Mouse (Mus musculus): Measurements from ENCODE around the gene Palm2. TPM values are rescaled to one million over a fixed set of nuclear protein-coding genes. Genes with fewer than 3 reads are reported as not detected.

The Palm2 gene
- polyA plus RNA-seq, 2 experiments: 0.03 to 0.06 TPM

GRCm38 (mm10) chr4:57660470-57660869 lies 226.4 kb downstream of the Palm2 start:
- no peaks in the 10 kb centered on the region for H3K36me3 ChIP-seq (replicated peaks; ENCODE audit: control insufficient read depth, insufficient read depth, low read depth)
- H3K27me3 ChIP-seq (ENCODE audit: control insufficient read depth, insufficient read depth, low read length): no peaks in the 10 kb centered on the region
- H3K4me2 ChIP-seq (ENCODE audit: low read depth): no peak overlapping the region
- TF ChIP-seq CTCF (IDR thresholded peaks at IDR 0.05; ENCODE audit: low read depth) (no peak), EP300 (IDR thresholded peaks at IDR 0.05; ENCODE audit: low read depth) (no peak)
- no peak overlapping the region for H3K9ac ChIP-seq (replicated peaks)
- H3K27ac ChIP-seq: no peak overlapping the region
- no peak overlapping the region for H3K4me3 ChIP-seq (ENCODE audit: insufficient read depth in 1 of 2, low read depth in 2 of 2, low read length in 2 of 2)
- no peaks in the 10 kb centered on the region for H3K9me3 ChIP-seq (ENCODE audit: control insufficient read depth, low read length)
- no peaks in the 10 kb centered on the region for H3K4me1 ChIP-seq (replicated peaks; ENCODE audit: control insufficient read depth in 2 of 2, insufficient read depth in 2 of 2, low read length in 1 of 2)
- no peak for ATAC-seq (ENCODE audit: insufficient read depth)
- WGBS (ENCODE audit: insufficient replicate concordance): 24% methylated on average over 4 of the region's 4 CpGs
- no peak for DNase-seq (ENCODE audit: low read depth in 3 of 3, low spot score in 3 of 3)

- DNase-seq (ENCODE audit: low read depth in 3 of 3, low spot score in 3 of 3): no peak
- Histone ChIP-seq H3K4me3 (ENCODE audit: insufficient read depth in 1 of 2, low read depth in 2 of 2, low read length in 2 of 2) (no peak overlapping the region), H3K27me3 (ENCODE audit: control insufficient read depth, insufficient read depth, low read length) (no peaks in the 10 kb centered on the region), H3K4me1 (replicated peaks; ENCODE audit: control insufficient read depth in 2 of 2, insufficient read depth in 2 of 2, low read length in 1 of 2) (no peaks in the 10 kb centered on the region), H3K9me3 (ENCODE audit: control insufficient read depth, low read length) (no peaks in the 10 kb centered on the region), H3K36me3 (replicated peaks; ENCODE audit: control insufficient read depth, insufficient read depth, low read depth) (no peaks in the 10 kb centered on the region), H3K4me2 (ENCODE audit: low read depth) (no peak overlapping the region), H3K9ac (replicated peaks) (no peak overlapping the region), H3K27ac (no peak overlapping the region)
- 57% methylated on average over 3 of the region's 3 CpGs for WGBS (ENCODE audit: insufficient replicate concordance)
- no peak for TF ChIP-seq CTCF (IDR thresholded peaks at IDR 0.05; ENCODE audit: low read depth)
- no peak for TF ChIP-seq EP300 (IDR thresholded peaks at IDR 0.05; ENCODE audit: low read depth)
- no peak for ATAC-seq (ENCODE audit: insufficient read depth)
Measured at GRCm38 (mm10) chr4:57666101-57666500, 232.1 kb downstream of the Palm2 start.

GRCm38 (mm10) chr4:57670813-57671469 lies 236.9 kb downstream of the Palm2 start:
- no peak for TF ChIP-seq EP300 (IDR thresholded peaks at IDR 0.05; ENCODE audit: low read depth)
- no peak for TF ChIP-seq CTCF (IDR thresholded peaks at IDR 0.05; ENCODE audit: low read depth)
- no peak for ATAC-seq (ENCODE audit: insufficient read depth)

GRCm38 (mm10) chr4:57672541-57672940 lies 238.5 kb downstream of the Palm2 start:
- Histone ChIP-seq H3K27ac (no peak overlapping the region), H3K4me2 (ENCODE audit: low read depth) (no peak overlapping the region), H3K36me3 (replicated peaks; ENCODE audit: control insufficient read depth, insufficient read depth, low read depth) (no peaks in the 10 kb centered on the region), H3K4me3 (ENCODE audit: insufficient read depth in 1 of 2, low read depth in 2 of 2, low read length in 2 of 2) (no peak overlapping the region), H3K9me3 (ENCODE audit: control insufficient read depth, low read length) (no peaks in the 10 kb centered on the region), H3K4me1 (replicated peaks; ENCODE audit: control insufficient read depth in 2 of 2, insufficient read depth in 2 of 2, low read length in 1 of 2) (peaks cover 0 to 10% of the 10 kb centered on the region in 2 experiments; a peak in 2 of 4 replicates), H3K9ac (replicated peaks) (no peak overlapping the region), H3K27me3 (ENCODE audit: control insufficient read depth, insufficient read depth, low read length) (no peaks in the 10 kb centered on the region)
- DNase-seq (ENCODE audit: low read depth in 3 of 3, low spot score in 3 of 3) (no peak), ATAC-seq (ENCODE audit: insufficient read depth) (no peak)
- TF ChIP-seq EP300 (IDR thresholded peaks at IDR 0.05; ENCODE audit: low read depth) (no peak), CTCF (IDR thresholded peaks at IDR 0.05; ENCODE audit: low read depth) (no peak)
- 56% methylated on average over 4 of the region's 4 CpGs for WGBS (ENCODE audit: insufficient replicate concordance)

More at GRCm38 (mm10) chr4:57670813-57671469, 236.9 kb downstream of the Palm2 start:
- Histone ChIP-seq H3K4me2 (ENCODE audit: low read depth) (no peak overlapping the region), H3K9me3 (ENCODE audit: control insufficient read depth, low read length) (no peaks in the 10 kb centered on the region), H3K27me3 (ENCODE audit: control insufficient read depth, insufficient read depth, low read length) (no peaks in the 10 kb centered on the region), H3K36me3 (replicated peaks; ENCODE audit: control insufficient read depth, insufficient read depth, low read depth) (no peaks in the 10 kb centered on the region), H3K4me1 (replicated peaks; ENCODE audit: control insufficient read depth in 2 of 2, insufficient read depth in 2 of 2, low read length in 1 of 2) (peaks cover 0 to 10% of the 10 kb centered on the region in 2 experiments; a peak in 2 of 4 replicates), H3K9ac (replicated peaks) (no peak overlapping the region), H3K27ac (no peak overlapping the region), H3K4me3 (ENCODE audit: insufficient read depth in 1 of 2, low read depth in 2 of 2, low read length in 2 of 2) (no peak overlapping the region)
- DNase-seq (ENCODE audit: low read depth in 3 of 3, low spot score in 3 of 3): no peak
- WGBS (ENCODE audit: insufficient replicate concordance): 41% methylated on average over 7 of the region's 7 CpGs

- peak; percentile 95 for TF ChIP-seq CTCF (IDR thresholded peaks at IDR 0.05; ENCODE audit: low read depth)
- no peak for TF ChIP-seq EP300 (IDR thresholded peaks at IDR 0.05; ENCODE audit: low read depth)
- ATAC-seq (ENCODE audit: insufficient read depth) (no peak), DNase-seq (ENCODE audit: low read depth in 3 of 3, low spot score in 3 of 3) (peak; percentile 29 to 45 (median 41))
- Histone ChIP-seq H3K4me2 (ENCODE audit: low read depth) (peak overlapping the region; percentile 11; the same call in 1 of the 2 replicates), H3K27me3 (ENCODE audit: control insufficient read depth, insufficient read depth, low read length) (no peaks in the 10 kb centered on the region), H3K27ac (no peak overlapping the region), H3K4me1 (replicated peaks; ENCODE audit: control insufficient read depth in 2 of 2, insufficient read depth in 2 of 2, low read length in 1 of 2) (peaks cover 0 to 10% of the 10 kb centered on the region in 2 experiments; a peak in 2 of 4 replicates), H3K36me3 (replicated peaks; ENCODE audit: control insufficient read depth, insufficient read depth, low read depth) (no peaks in the 10 kb centered on the region), H3K9me3 (ENCODE audit: control insufficient read depth, low read length) (no peaks in the 10 kb centered on the region), H3K4me3 (ENCODE audit: insufficient read depth in 1 of 2, low read depth in 2 of 2, low read length in 2 of 2) (no peak overlapping the region), H3K9ac (replicated peaks) (no peak overlapping the region)
- 8% methylated on average over 12 of the region's 12 CpGs for WGBS (ENCODE audit: insufficient replicate concordance)
Measured at GRCm38 (mm10) chr4:57672996-57673906, 239.2 kb downstream of the Palm2 start.

Data from liver, embryonic 14.5 days (tissue).